Mouse (Mus musculus): ENCODE measurements around the gene Gngt1.

DNA sequence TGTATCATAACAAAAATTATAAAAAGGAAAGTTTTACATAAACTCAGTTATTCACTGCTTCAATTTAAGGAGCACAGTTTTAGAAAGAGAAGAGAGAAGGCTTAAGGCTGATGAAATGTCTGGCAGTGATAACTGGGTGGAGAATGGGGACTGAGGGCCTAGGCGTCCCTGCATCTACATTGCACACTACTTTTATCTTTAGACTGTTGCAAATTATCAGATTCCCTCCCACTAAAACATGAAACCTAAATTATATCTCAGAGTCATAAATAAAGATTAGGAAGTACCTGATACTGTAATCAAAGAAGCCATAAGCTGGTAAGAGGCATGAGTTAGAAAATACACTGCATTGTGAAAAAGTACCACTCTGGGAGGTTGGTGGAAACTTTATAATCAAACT is 48.2 kb downstream of the Gngt1 start:
- TF ChIP-seq GATA1 (IDR thresholded peaks at IDR 0.05; ENCODE audit: borderline replicate concordance, low read length) (no peak), FLI1 (IDR thresholded peaks at IDR 0.05; ENCODE audit: low read length) (no peak)
